Mouse (Mus musculus) midbrain, embryonic 13.5 days (tissue): ENCODE measurements around the gene Creb3l1. TPM values are rescaled to one million over a fixed set of nuclear protein-coding genes. Genes with fewer than 3 reads are reported as not detected.
A peak's percentile ranks its signal among the peaks of the same experiment; 100 is the strongest.

ENCODE experiments used
- ATAC-seq: fragments of 200-750 bp; cut with Nextera tagmentation; 2 replicates; pipeline ENCODE4 v1.8.0; 2017; ENCODE audit warnings: mild to moderate bottlenecking, moderate TSS enrichment, moderate library complexity
- H3K27ac ChIP-seq: fragments of 300-500 bp; sonication (generic); 2 replicates; pipeline ENCODE4 v1.5.1; 2015; ENCODE audit warnings: inconsistent platforms, mild to moderate bottlenecking, moderate library complexity
- H3K27me3 ChIP-seq: fragments of 300-500 bp; sonication (generic); 2 replicates; pipeline ENCODE4 v1.6.1; 2015; ENCODE audit warnings: mild to moderate bottlenecking, inconsistent platforms
- H3K36me3 ChIP-seq: fragments of 300-500 bp; sonication (generic); 2 replicates; pipeline ENCODE4 v1.6.1; 2015; ENCODE audit warnings: mild to moderate bottlenecking, inconsistent platforms
- H3K4me1 ChIP-seq: fragments of 300-500 bp; sonication (generic); replicated peaks from 2 replicates; pipeline ENCODE4 v1.6.1; 2015; ENCODE audit warnings: inconsistent platforms
- H3K4me2 ChIP-seq: fragments of 300-500 bp; sonication (generic); replicated peaks from 2 replicates; pipeline ENCODE4 v1.6.1; 2015; ENCODE audit warnings: moderate library complexity, mild to moderate bottlenecking, inconsistent platforms
- H3K4me3 ChIP-seq: fragments of 300-500 bp; sonication (generic); replicated peaks from 2 replicates; pipeline ENCODE4 v1.5.1; 2015; ENCODE audit warnings: mild to moderate bottlenecking, inconsistent platforms
- H3K9ac ChIP-seq: fragments of 300-500 bp; sonication (generic); replicated peaks from 2 replicates; pipeline ENCODE4 v1.6.1; 2015; ENCODE audit warnings: mild to moderate bottlenecking, inconsistent platforms
- H3K9me3 ChIP-seq: fragments of 300-500 bp; sonication (generic); 2 replicates; pipeline ENCODE4 v1.6.1; 2016; ENCODE audit warnings: mild to moderate bottlenecking, inconsistent platforms
- WGBS: fragments of 180-500 bp; shearing (Covaris S2); methylation state at CpG from one replicate; pipeline ENCODE4 v1.1.7; 2015; 5-methylcytosine and 5-hydroxymethylcytosine counted together
- polyA plus RNA-seq: library from polyadenylated mRNA; unstranded; fragments of >200 nt; fragmentation: Nextera tagmentation; extraction: Ambion mirVana; gene quantifications from 2 replicates; pipeline ENCODE4 v1.2.1, GENCODE M21; 2015

The Creb3l1 gene
- polyA plus RNA-seq, result 0.98 and 1.2 TPM in 2 replicates

DNA sequence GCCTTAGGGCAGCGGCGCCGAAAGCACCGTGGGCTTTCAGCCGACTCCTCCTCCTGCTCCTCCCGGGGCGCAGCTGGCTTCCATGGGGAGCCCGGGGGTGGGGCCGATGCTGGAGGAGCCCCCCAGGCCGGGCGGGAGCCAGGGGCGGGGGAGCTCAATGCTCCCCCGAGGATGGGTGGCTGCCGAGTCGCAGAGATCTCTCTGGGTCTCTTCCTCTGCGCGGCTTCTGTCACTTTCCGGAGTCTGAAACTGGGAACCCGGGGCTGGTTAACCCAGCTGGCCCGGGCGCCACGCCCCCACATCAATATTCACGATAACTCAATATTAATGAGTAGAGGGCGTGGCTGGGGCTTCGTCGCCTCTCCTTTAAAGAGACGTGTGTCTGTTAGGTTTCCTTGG lies at the start of gene Creb3l1:
TSS of gene Creb3l1 (minus strand) at position 229 of the 399 bp plus-strand sequence.
- Histone ChIP-seq H3K9me3 (no peaks in the 10 kb centered on the region), H3K27me3 (peaks cover 41% of the 10 kb centered on the region), H3K4me3 (peak within 1 kb of the TSS; percentile 62), H3K9ac (peak within 1 kb of the TSS; percentile 67), H3K4me2 (peak within 1 kb of the TSS; percentile 96), H3K36me3 (no peaks in the 10 kb centered on the region), H3K27ac (no peak within 1 kb of the TSS), H3K4me1 (peaks cover 15% of the 10 kb centered on the region)
- WGBS, result under 1% methylated on average over 27 of the region's 27 CpGs
- peak; percentile 72 for ATAC-seq

DNA sequence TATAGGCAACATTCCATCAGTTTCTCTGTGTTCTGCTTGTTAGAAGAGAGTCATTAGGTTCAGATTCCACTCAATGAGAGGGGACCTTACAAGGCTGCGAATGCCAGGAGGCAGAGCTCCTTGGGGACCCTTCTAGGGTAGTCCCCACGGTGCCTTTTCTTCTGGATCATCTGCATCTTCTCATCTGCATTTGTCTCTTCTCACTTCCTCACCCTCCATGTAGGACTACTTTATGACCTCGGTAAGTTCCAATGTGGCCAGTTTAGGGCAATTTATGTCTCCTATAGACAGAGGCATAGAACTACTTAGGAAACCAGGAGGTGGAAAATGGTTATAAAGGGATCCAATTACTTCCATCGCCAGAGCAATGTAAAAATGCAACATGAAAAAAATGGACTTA lies 46.8 kb upstream of the Creb3l1 start:
- 86% methylated on average over 4 of the region's 4 CpGs for WGBS
- no peaks in the 10 kb centered on the region for H3K4me1 ChIP-seq
- H3K4me2 ChIP-seq, result no peak overlapping the region
- H3K4me3 ChIP-seq, result no peak overlapping the region
- H3K27ac ChIP-seq, result no peak overlapping the region
- ATAC-seq, result no peak
- no peaks in the 10 kb centered on the region for H3K36me3 ChIP-seq
- H3K9me3 ChIP-seq, result no peaks in the 10 kb centered on the region
- no peaks in the 10 kb centered on the region for H3K27me3 ChIP-seq
- H3K9ac ChIP-seq, result no peak overlapping the region

DNA sequence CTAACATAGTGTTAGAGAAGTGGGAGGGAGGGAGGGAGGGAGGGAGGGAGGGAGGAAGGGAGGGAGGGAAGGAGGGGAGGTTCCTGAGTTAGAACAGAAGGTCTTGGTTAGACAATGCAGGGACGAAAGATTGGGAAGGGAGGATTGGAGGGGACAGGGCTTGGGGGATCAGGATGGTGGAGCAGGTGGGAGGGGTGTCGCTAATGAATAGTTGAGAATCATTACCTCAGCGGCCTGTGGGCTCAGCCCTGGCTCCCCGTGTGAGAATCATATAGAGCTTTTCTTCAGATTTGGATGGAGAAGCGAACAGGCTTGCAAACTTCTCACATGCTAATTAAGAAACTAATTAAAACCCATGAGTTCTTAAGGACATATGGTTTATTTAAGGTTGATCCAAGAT lies 45.3 kb upstream of the Creb3l1 start:
- ATAC-seq, result no peak
- H3K4me3 ChIP-seq, result no peak overlapping the region

DNA sequence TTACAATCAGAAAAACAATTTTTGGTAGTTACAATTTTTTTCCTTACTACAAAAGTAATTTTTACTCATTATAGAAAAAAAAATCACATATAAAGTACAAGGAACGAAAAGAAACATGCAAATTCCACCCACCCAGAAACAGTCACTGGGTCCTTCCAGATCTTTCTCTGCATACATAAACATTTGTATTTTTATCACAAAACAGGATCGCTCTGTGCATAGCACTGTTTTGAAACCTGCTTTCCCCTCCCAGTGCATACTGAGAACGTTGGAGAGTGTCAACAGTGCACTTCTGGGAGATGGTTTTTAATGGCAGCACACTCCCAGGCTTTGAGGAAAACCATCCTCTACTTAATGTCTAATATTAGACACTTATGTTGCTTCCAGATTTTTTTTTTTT lies 43.3 kb upstream of the Creb3l1 start:
- no peaks in the 10 kb centered on the region for H3K4me1 ChIP-seq
- no peaks in the 10 kb centered on the region for H3K9me3 ChIP-seq
- H3K4me2 ChIP-seq, result no peak overlapping the region
- 86% methylated on average over 3 of the region's 3 CpGs for WGBS
- no peak overlapping the region for H3K27ac ChIP-seq
- no peak overlapping the region for H3K9ac ChIP-seq
- no peak for ATAC-seq
- no peaks in the 10 kb centered on the region for H3K36me3 ChIP-seq
- no peaks in the 10 kb centered on the region for H3K27me3 ChIP-seq
- no peak overlapping the region for H3K4me3 ChIP-seq

More for the DNA sequence above, 45.3 kb upstream of the Creb3l1 start:
- no peaks in the 10 kb centered on the region for H3K4me1 ChIP-seq
- H3K27me3 ChIP-seq, result no peaks in the 10 kb centered on the region
- H3K27ac ChIP-seq, result no peak overlapping the region
- H3K4me2 ChIP-seq, result no peak overlapping the region
- no peaks in the 10 kb centered on the region for H3K36me3 ChIP-seq
- 62% methylated on average over 5 of the region's 5 CpGs for WGBS
- H3K9me3 ChIP-seq, result no peaks in the 10 kb centered on the region
- no peak overlapping the region for H3K9ac ChIP-seq

DNA sequence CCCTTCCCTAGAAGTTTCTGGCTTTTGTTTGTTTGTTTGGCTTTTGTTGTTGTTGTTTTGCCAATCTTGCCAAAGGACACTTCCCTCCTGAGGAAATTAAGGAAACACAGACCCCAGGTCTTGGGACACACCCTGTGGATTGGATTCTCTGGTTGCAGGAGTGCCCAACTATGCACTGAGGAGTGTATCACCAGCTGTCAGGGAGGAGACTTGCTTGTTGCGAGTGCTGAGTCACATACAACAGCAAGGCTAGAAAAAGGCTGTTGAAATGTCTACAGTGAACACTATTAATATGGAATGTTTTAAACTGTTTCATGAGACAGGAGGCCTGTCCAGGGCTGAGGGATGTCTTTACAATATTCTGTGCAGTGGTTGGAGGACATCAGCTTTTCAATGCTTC lies 42.6 kb upstream of the Creb3l1 start:
- ATAC-seq, result no peak
- H3K9ac ChIP-seq, result no peak overlapping the region
- H3K4me1 ChIP-seq, result no peaks in the 10 kb centered on the region
- H3K27ac ChIP-seq, result no peak overlapping the region
- no peak overlapping the region for H3K4me3 ChIP-seq
- H3K9me3 ChIP-seq, result no peaks in the 10 kb centered on the region
- H3K4me2 ChIP-seq, result no peak overlapping the region
- WGBS, result 87% methylated on average over 1 of the region's 1 CpGs
- H3K27me3 ChIP-seq, result peaks cover 2% of the 10 kb centered on the region; the same call in 1 of the 2 replicates
- H3K36me3 ChIP-seq, result no peaks in the 10 kb centered on the region

DNA sequence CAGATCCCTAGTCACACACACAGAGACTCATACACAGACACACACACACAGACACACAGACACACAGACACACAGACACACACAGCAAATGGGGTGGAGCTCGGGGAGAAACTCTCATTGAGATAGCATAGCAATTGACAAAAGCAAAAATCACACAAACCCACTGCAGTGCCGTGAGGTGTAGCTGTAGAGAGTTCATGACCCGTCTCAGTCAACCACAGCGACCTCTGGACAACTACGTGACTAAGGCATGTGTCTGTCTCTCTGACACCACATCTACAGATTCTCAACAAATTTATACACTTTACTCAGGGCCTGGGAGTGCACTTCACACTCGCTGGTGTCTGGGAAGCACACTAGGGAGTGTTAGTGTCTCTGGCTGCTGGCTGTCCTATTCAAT lies 41.6 kb upstream of the Creb3l1 start:
- H3K27ac ChIP-seq, result no peak overlapping the region
- no peaks in the 10 kb centered on the region for H3K36me3 ChIP-seq
- WGBS, result 78% methylated on average over 6 of the region's 6 CpGs
- H3K9me3 ChIP-seq, result no peaks in the 10 kb centered on the region
- no peak for ATAC-seq
- no peak overlapping the region for H3K4me3 ChIP-seq
- H3K9ac ChIP-seq, result no peak overlapping the region
- H3K4me2 ChIP-seq, result no peak overlapping the region
- no peaks in the 10 kb centered on the region for H3K4me1 ChIP-seq
- H3K27me3 ChIP-seq, result peaks cover 11% of the 10 kb centered on the region

DNA sequence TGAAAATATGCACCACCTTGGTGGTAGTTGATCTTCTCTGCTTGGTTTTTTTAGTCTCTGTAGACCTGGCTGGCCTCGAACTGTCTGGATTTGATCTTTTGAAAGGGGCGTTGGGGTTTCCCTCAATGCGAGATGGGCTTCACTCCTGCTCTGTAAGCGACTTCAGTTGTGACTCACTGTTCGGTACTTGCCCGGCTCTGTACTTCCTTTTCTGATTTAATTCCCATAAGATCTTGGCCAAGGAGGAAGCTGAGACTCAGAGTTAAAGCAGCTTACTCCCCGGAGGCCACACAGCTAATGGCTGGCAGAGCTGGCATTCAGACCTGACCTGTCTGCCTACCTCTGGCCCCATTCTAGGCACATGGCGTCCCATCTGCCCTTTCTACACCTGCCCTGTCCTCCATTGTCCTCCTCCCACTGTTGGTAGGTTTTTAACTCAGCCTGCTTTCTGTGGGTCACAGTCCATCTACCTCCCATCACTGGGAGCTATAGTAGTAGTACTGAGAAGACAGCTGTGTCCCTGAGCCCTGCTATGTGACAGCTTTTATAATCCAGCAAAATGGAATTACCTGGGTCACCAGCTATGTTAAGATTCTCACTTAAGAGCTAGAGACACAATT lies 41.1 kb upstream of the Creb3l1 start:
- Histone ChIP-seq H3K9ac (no peak overlapping the region), H3K4me2 (no peak overlapping the region), H3K4me3 (no peak overlapping the region), H3K4me1 (peaks cover under 1% of the 10 kb centered on the region), H3K9me3 (no peaks in the 10 kb centered on the region), H3K27ac (no peak overlapping the region), H3K36me3 (no peaks in the 10 kb centered on the region), H3K27me3 (peaks cover 16% of the 10 kb centered on the region)
- 88% methylated on average over 8 of the region's 8 CpGs for WGBS
- ATAC-seq, result no peak

DNA sequence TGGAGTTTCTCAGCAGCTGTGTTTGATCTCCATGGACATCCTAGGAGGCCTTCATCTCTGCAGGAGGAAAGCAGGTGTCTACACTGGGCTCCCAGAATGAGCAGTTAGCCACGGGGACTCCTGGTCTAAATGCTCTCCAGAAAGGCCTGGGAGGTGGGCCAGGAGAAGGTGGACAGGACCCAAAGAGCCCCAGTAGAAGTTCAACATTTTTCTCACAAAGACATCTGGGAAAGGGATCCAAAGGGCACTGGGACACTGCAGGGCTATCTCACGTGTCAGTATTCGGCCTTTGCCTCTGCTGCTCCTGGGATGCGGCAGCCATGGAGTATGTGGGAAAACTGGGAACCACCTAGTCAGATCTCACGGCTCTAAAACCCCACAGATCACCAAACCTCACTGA lies 38.8 kb upstream of the Creb3l1 start:
- H3K27me3 ChIP-seq, result peaks cover 23% of the 10 kb centered on the region
- no peak overlapping the region for H3K9ac ChIP-seq
- WGBS, result 61% methylated on average over 5 of the region's 5 CpGs
- H3K4me3 ChIP-seq, result no peak overlapping the region
- H3K27ac ChIP-seq, result no peak overlapping the region
- peaks cover 18% of the 10 kb centered on the region for H3K4me1 ChIP-seq
- H3K36me3 ChIP-seq, result no peaks in the 10 kb centered on the region
- H3K4me2 ChIP-seq, result no peak overlapping the region
- H3K9me3 ChIP-seq, result no peaks in the 10 kb centered on the region
- no peak for ATAC-seq

DNA sequence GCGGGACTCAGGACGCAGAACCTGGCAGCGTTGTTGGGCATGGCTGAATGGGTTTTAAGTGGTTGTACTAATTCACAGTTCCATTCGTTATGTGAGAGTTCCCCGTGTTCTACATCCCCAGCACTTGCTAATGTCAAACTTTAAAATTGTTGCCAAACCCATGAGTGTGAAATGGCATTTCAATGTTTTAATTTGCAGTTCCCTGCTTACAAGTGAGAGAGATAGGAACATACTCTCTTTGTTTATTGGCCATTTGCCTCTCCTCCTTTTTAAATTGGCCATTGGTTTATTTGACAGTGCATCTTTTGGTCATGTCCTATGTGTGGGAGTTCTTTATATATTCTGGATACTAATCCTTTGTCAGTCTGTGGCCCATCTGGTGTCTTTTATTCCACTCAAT lies 37.0 kb upstream of the Creb3l1 start:
- Histone ChIP-seq H3K27ac (no peak overlapping the region), H3K4me1 (peaks cover 18% of the 10 kb centered on the region), H3K9ac (no peak overlapping the region), H3K4me3 (no peak overlapping the region), H3K36me3 (no peaks in the 10 kb centered on the region), H3K27me3 (peaks cover 39% of the 10 kb centered on the region), H3K4me2 (no peak overlapping the region), H3K9me3 (no peaks in the 10 kb centered on the region)
- ATAC-seq, result no peak
- WGBS, result 80% methylated on average over 5 of the region's 5 CpGs

DNA sequence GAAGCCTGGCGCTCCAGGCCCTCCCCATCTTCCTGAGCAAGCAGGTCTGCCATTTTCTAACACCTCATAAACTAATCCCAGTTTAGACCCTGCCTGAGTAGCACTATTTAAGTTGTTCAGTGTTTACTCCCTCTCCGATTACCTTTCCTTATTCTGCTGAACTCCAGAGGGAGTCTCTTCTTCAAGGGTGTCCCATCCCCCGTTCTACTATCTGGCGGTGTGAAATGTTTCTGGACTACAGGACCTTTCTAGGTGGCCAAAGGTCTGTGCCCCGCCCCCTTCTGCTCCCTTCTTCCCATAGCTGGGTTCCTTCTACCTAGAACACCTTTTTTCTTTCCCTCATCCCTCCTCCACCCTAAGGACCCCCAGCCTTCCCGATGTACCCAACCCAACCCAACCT lies 36.0 kb upstream of the Creb3l1 start:
- peak overlapping the region; percentile 95 for H3K4me2 ChIP-seq
- no peaks in the 10 kb centered on the region for H3K9me3 ChIP-seq
- H3K36me3 ChIP-seq, result no peaks in the 10 kb centered on the region
- 0 out of 2 replicates have a peak overlapping the region, but pooled peaks have one; percentile 84 for H3K27ac ChIP-seq
- H3K4me3 ChIP-seq, result peak overlapping the region; percentile 70
- H3K27me3 ChIP-seq, result peaks cover 43% of the 10 kb centered on the region
- ATAC-seq, result no peak
- peaks cover 27% of the 10 kb centered on the region for H3K4me1 ChIP-seq
- 0 out of 2 replicates have a peak overlapping the region, but pooled peaks have one; percentile 86 for H3K9ac ChIP-seq
- WGBS, result 9% methylated on average over 6 of the region's 6 CpGs

DNA sequence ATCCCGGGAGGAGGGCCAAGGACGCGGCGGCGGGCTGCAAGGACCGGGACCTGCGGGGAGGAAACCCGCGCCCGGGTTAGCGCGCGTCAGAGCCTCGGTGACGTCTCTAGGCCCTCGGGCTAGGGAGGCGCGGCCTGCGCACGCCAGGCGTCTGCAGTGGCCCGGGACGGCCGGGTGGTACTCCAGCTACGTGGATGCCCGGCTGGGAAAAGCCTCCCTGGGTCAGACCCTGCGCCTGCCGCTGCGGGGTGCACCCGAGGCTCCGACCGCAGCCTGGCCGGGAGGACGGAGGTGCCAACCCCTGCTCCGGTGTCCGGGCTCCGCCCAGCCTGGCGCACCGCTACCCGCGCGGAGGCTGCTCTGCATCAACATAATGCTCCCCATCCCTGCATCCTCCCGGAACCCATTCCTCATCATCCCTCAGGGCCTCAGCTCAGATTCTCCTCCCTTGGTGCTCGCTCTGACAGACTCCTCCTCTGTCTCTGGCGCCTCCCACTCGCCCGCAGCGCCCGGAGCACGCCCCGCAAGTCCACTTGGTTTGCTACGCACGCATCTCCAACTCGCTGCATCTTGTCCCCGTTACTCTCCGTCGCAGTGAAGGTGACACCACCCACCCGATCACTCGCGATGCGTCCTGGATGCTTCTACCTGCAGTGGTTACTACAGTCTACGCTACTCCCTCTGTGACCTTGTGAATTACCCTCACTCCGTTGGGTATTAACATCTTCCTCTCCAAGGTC lies 35.3 kb upstream of the Creb3l1 start:
- Histone ChIP-seq H3K9me3 (no peaks in the 10 kb centered on the region), H3K27me3 (peaks cover 50% of the 10 kb centered on the region), H3K27ac (peak overlapping the region; percentile 84), H3K4me3 (peak overlapping the region; percentile 70), H3K4me1 (peaks cover 27% of the 10 kb centered on the region), H3K9ac (peak overlapping the region; percentile 86), H3K4me2 (peak overlapping the region; percentile 95), H3K36me3 (no peaks in the 10 kb centered on the region)
- peak; percentile 80 for ATAC-seq
- under 1% methylated on average over 63 of the region's 63 CpGs for WGBS

DNA sequence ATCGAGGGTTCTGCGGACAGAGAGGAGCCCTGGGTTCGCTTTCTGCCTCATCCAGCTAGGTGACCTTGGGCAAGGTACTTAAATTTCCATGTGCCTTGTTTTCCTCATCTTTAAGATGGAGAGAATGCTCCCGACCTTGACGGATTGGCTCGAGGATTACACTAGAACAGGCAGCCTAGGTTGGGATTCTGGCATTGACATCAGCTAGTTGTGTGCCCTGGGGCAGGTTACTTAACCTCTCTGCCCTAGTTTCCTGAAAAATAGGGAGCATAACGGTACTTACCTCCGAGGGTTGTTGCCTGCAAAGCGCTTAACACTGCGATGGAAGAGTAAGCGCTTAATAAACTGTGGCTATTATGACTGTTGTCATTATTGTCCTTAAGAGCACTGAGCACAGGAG lies 34.6 kb upstream of the Creb3l1 start:
- Histone ChIP-seq H3K4me2 (peak overlapping the region; percentile 95), H3K27me3 (peaks cover 57% of the 10 kb centered on the region), H3K36me3 (no peaks in the 10 kb centered on the region), H3K9ac (peak overlapping the region; percentile 86), H3K4me3 (peak overlapping the region; percentile 70), H3K4me1 (peaks cover 27% of the 10 kb centered on the region), H3K9me3 (no peaks in the 10 kb centered on the region), H3K27ac (peak overlapping the region; percentile 84; the same call in 1 of the 2 replicates)
- WGBS, result 2% methylated on average over 11 of the region's 11 CpGs
- ATAC-seq, result peak; percentile 16; the same call in 1 of the 2 replicates
